Mouse (Mus musculus) liver, embryonic 14.5 days (tissue): ENCODE measurements around the gene Brca2. TPM values are rescaled to one million over a fixed set of nuclear protein-coding genes. Genes with fewer than 3 reads are reported as not detected.

Experiments
- ATAC-seq: fragments of 200-750 bp; cut with Nextera tagmentation; 2 replicates; pipeline ENCODE4 v1.8.0; 2017; ENCODE audit warnings: moderate number of reproducible peaks, mild to moderate bottlenecking, moderate library complexity; ENCODE audit not compliant: insufficient read depth
- DNase-seq, 3 experiments: peaks; one replicate each; pipeline ENCODE4 v3.0.0-alpha.2; 2012 to 2013; ENCODE audit warnings: low read depth in 3 of 3, low spot score in 3 of 3
- H3K27ac ChIP-seq: fragments of 300-500 bp; sonication (generic); 2 replicates; pipeline ENCODE4 v1.5.1; 2014; ENCODE audit warnings: moderate library complexity, mild to moderate bottlenecking, control low read depth, inconsistent platforms
- H3K27me3 ChIP-seq: fragments of 300-500 bp; sonication (generic); 2 replicates; pipeline ENCODE4 v1.6.1; 2014; ENCODE audit warnings: mild to moderate bottlenecking, low read length, moderate library complexity; ENCODE audit not compliant: control insufficient read depth, insufficient read depth
- H3K36me3 ChIP-seq: fragments of 300-500 bp; sonication (generic); replicated peaks from 2 replicates; pipeline ENCODE4 v1.6.1; 2014; ENCODE audit warnings: low read depth; ENCODE audit not compliant: control insufficient read depth, insufficient read depth
- H3K4me1 ChIP-seq, 2 experiments: fragments of 200-500 bp in 1 of 2; fragments of 300-500 bp in 1 of 2; sonication (generic) in 1 of 2; replicated peaks; 2 replicates each; pipeline ENCODE4 v1.6.1; 2012 to 2014; ENCODE audit warnings: antibody characterized with exemption in 1 of 2, inconsistent platforms in 1 of 2, low read length in 1 of 2; ENCODE audit not compliant: control insufficient read depth in 2 of 2, insufficient read depth in 2 of 2
- H3K4me2 ChIP-seq: fragments of 300-500 bp; sonication (generic); 2 replicates; pipeline ENCODE4 v1.6.1; 2014; ENCODE audit warnings: low read depth, mild to moderate bottlenecking, control low read depth, moderate library complexity
- H3K4me3 ChIP-seq, 2 experiments: fragments of 200-500 bp in 1 of 2; fragments of 300-500 bp in 1 of 2; sonication (generic) in 1 of 2; 2 replicates each; pipeline ENCODE4 v1.5.1; 2012 to 2014; ENCODE audit warnings: low read depth in 2 of 2, low read length in 2 of 2, mild to moderate bottlenecking in 2 of 2, control low read depth in 1 of 2, inconsistent platforms in 1 of 2, moderate library complexity in 1 of 2; ENCODE audit not compliant: insufficient read depth in 1 of 2
- H3K9ac ChIP-seq: fragments of 300-500 bp; sonication (generic); replicated peaks from 2 replicates; pipeline ENCODE4 v1.6.1; 2014; ENCODE audit warnings: mild to moderate bottlenecking, control low read depth, moderate library complexity
- H3K9me3 ChIP-seq: fragments of 300-500 bp; sonication (generic); 2 replicates; pipeline ENCODE4 v1.6.1; 2016; ENCODE audit warnings: low read length, mixed read lengths; ENCODE audit not compliant: control insufficient read depth
- CTCF ChIP-seq: IDR thresholded peaks from 2 replicates; pipeline ENCODE4 v1.5.1; 2016; ENCODE audit warnings: antibody characterized with exemption, low read depth, control low read depth
- EP300 ChIP-seq: IDR thresholded peaks from 2 replicates; pipeline ENCODE4 v1.6.1; 2016; ENCODE audit warnings: antibody characterized with exemption, low read depth
- WGBS: fragments of 180-500 bp; shearing (Covaris S2); extraction: QIAGEN DNeasy Blood & Tissue Kit; methylation state at CpG from one replicate; pipeline ENCODE4 v1.1.7; 2014; ENCODE audit not compliant: insufficient replicate concordance; 5-methylcytosine and 5-hydroxymethylcytosine counted together
- polyA plus RNA-seq, 2 experiments: library from polyadenylated mRNA; depleted of rRNA in 1 of 2; stranded (reverse) in 1 of 2; unstranded in 1 of 2; fragments of >200 nt; fragmentation: Nextera tagmentation in 1 of 2; extraction: Ambion mirVana in 1 of 2; gene quantifications; 2 replicates each; pipeline versions ENCODE4 v1.2.1 to v1.2.3; 2012 to 2014

The Brca2 gene
- 9.6 and 17.3 TPM in 2 replicates for polyA plus RNA-seq (2012; rRNA removed)
- polyA plus RNA-seq (2014; fragmentation: Nextera tagmentation; extraction: Ambion mirVana): 13.0 and 16.7 TPM in 2 replicates

- H3K9ac ChIP-seq: peak within 1 kb of the TSS; percentile 97
- no peaks in the 10 kb centered on the region for H3K27me3 ChIP-seq
- H3K4me1 ChIP-seq: peaks cover 11 to 20% of the 10 kb centered on the region in 2 experiments
- 3% methylated on average over 62 of the region's 63 CpGs for WGBS
- H3K36me3 ChIP-seq: peaks cover 6% of the 10 kb centered on the region
- DNase-seq (peak; percentile 77 to 85 (median 81)), ATAC-seq (peak; percentile 97)
- H3K9me3 ChIP-seq: no peaks in the 10 kb centered on the region
- peak within 1 kb of the TSS; percentile 81 to 94 for H3K4me3 ChIP-seq
- peak within 1 kb of the TSS; percentile 94 for H3K4me2 ChIP-seq
- H3K27ac ChIP-seq: peak within 1 kb of the TSS; percentile 75
- peak; percentile 24; the same call in 1 of the 2 replicates for TF ChIP-seq EP300
- TF ChIP-seq CTCF: no peak
Measured at GRCm38 (mm10) chr5:150521937-150522866, at the start of gene Brca2. TSS of gene Brca2 (plus strand) at chr5:150522630.

- ATAC-seq: no peak
- Histone ChIP-seq H3K27me3 (no peaks in the 10 kb centered on the region), H3K27ac (no peak overlapping the region), H3K9me3 (no peaks in the 10 kb centered on the region), H3K4me1 (0 out of 4 replicates have a peak, but pooled peaks cover 0 to 2% of the 10 kb centered on the region in 2 experiments), H3K4me2 (no peak overlapping the region), H3K9ac (no peak overlapping the region), H3K36me3 (no peaks in the 10 kb centered on the region), H3K4me3 (no peak overlapping the region)
- no peak for TF ChIP-seq EP300
- TF ChIP-seq CTCF: no peak
- no peak for DNase-seq
- WGBS: 71% methylated on average over 4 of the region's 4 CpGs
Measured at GRCm38 (mm10) chr5:150477364-150477763, 45.1 kb upstream of the Brca2 start.

GRCm38 (mm10) chr5:150478612-150479011 lies 43.8 kb upstream of the Brca2 start:
- Histone ChIP-seq H3K9ac (no peak overlapping the region), H3K4me3 (no peak overlapping the region), H3K4me1 (0 out of 4 replicates have a peak, but pooled peaks cover 0 to 2% of the 10 kb centered on the region in 2 experiments), H3K27ac (no peak overlapping the region), H3K27me3 (no peaks in the 10 kb centered on the region), H3K9me3 (no peaks in the 10 kb centered on the region), H3K36me3 (no peaks in the 10 kb centered on the region), H3K4me2 (no peak overlapping the region)
- no peak for TF ChIP-seq CTCF
- TF ChIP-seq EP300: no peak
- DNase-seq (no peak), ATAC-seq (no peak)
- WGBS: 18% methylated on average over 4 of the region's 4 CpGs

GRCm38 (mm10) chr5:150485198-150485597 lies 37.2 kb upstream of the Brca2 start:
- TF ChIP-seq EP300: no peak
- TF ChIP-seq CTCF: peak; percentile 56
- peak in 1 of 3 experiments; percentile 14 for DNase-seq

GRCm38 (mm10) chr5:150490285-150490684 lies 32.1 kb upstream of the Brca2 start:
- TF ChIP-seq CTCF (no peak), EP300 (no peak)
- DNase-seq: no peak
- 66% methylated on average over 3 of the region's 3 CpGs for WGBS

More at GRCm38 (mm10) chr5:150485198-150485597, 37.2 kb upstream of the Brca2 start:
- Histone ChIP-seq H3K27me3 (no peaks in the 10 kb centered on the region), H3K4me2 (no peak overlapping the region), H3K36me3 (no peaks in the 10 kb centered on the region), H3K4me3 (no peak overlapping the region), H3K4me1 (no peaks in the 10 kb centered on the region), H3K9me3 (no peaks in the 10 kb centered on the region), H3K9ac (no peak overlapping the region), H3K27ac (no peak overlapping the region)
- WGBS: 42% methylated on average over 3 of the region's 3 CpGs
- ATAC-seq: no peak

More at GRCm38 (mm10) chr5:150490285-150490684, 32.1 kb upstream of the Brca2 start:
- H3K9ac ChIP-seq: no peak overlapping the region
- no peak overlapping the region for H3K4me3 ChIP-seq
- H3K4me2 ChIP-seq: no peak overlapping the region
- H3K27ac ChIP-seq: no peak overlapping the region
- H3K4me1 ChIP-seq: no peaks in the 10 kb centered on the region
- no peaks in the 10 kb centered on the region for H3K27me3 ChIP-seq
- ATAC-seq: no peak
- no peaks in the 10 kb centered on the region for H3K36me3 ChIP-seq
- H3K9me3 ChIP-seq: no peaks in the 10 kb centered on the region
